Mouse (Mus musculus) hindbrain, embryonic 16.5 days (tissue): Measurements from ENCODE around the gene Flrt2. TPM values are rescaled to one million over a fixed set of nuclear protein-coding genes. Genes with fewer than 3 reads are reported as not detected.

Source experiments
- ATAC-seq: fragments of 200-750 bp; cut with Nextera tagmentation; 2 replicates; pipeline ENCODE4 v1.8.0; 2017; ENCODE audit warnings: moderate TSS enrichment, moderate library complexity
- H3K27ac ChIP-seq: fragments of 300-500 bp; sonication (generic); 2 replicates; pipeline ENCODE4 v1.5.1; 2014; ENCODE audit warnings: low read depth, mild to moderate bottlenecking, control low read depth, low read length, moderate library complexity
- H3K27me3 ChIP-seq: fragments of 300-500 bp; sonication (generic); replicated peaks from 2 replicates; pipeline ENCODE4 v1.6.1; 2014; ENCODE audit warnings: low read length; ENCODE audit not compliant: control insufficient read depth, insufficient read depth
- H3K36me3 ChIP-seq: fragments of 300-500 bp; sonication (generic); 2 replicates; pipeline ENCODE4 v1.6.1; 2014; ENCODE audit warnings: mild to moderate bottlenecking, low read length, moderate library complexity, mixed read lengths; ENCODE audit not compliant: control insufficient read depth, insufficient read depth
- H3K4me1 ChIP-seq: fragments of 300-500 bp; sonication (generic); 2 replicates; pipeline ENCODE4 v1.6.1; 2014; ENCODE audit warnings: low read depth, low read length; ENCODE audit not compliant: control insufficient read depth, insufficient read depth
- H3K4me2 ChIP-seq: fragments of 300-500 bp; sonication (generic); 2 replicates; pipeline ENCODE4 v1.6.1; 2014; ENCODE audit warnings: mild to moderate bottlenecking, low read length, control low read depth, moderate library complexity
- H3K4me3 ChIP-seq: fragments of 300-500 bp; sonication (generic); 2 replicates; pipeline ENCODE4 v1.5.1; 2014; ENCODE audit warnings: mild to moderate bottlenecking, low read length, control low read depth, moderate library complexity
- H3K9ac ChIP-seq: fragments of 300-500 bp; sonication (generic); 2 replicates; pipeline ENCODE4 v1.6.1; 2014; ENCODE audit warnings: low read depth, mild to moderate bottlenecking, control low read depth, low read length, moderate library complexity
- H3K9me3 ChIP-seq: fragments of 300-500 bp; sonication (generic); 2 replicates; pipeline ENCODE4 v1.6.1; 2014; ENCODE audit warnings: mild to moderate bottlenecking, low read length, moderate library complexity; ENCODE audit not compliant: control insufficient read depth
- WGBS: fragments of 180-500 bp; shearing (Covaris S2); extraction: QIAGEN DNeasy Blood & Tissue Kit; methylation state at CpG from one replicate; pipeline ENCODE4 v1.1.7; 2014; 5-methylcytosine and 5-hydroxymethylcytosine counted together
- polyA plus RNA-seq: library from polyadenylated mRNA; unstranded; fragments of >200 nt; fragmentation: Nextera tagmentation; extraction: Ambion mirVana; gene quantifications from 2 replicates; pipeline ENCODE4 v1.2.1, GENCODE M21; 2015

Flrt2 gene
- polyA plus RNA-seq, 1 experiment from 2014 or later, result 20.3 TPM

GRCm38 (mm10) chr12:95692948-95693650 lies 1.1 kb downstream of the Flrt2 start:
- H3K27ac ChIP-seq, result peak overlapping the region; percentile 94
- H3K27me3 ChIP-seq, result no peaks in the 10 kb centered on the region
- no peaks in the 10 kb centered on the region for H3K36me3 ChIP-seq
- H3K4me3 ChIP-seq, result peak overlapping the region; percentile 94
- H3K9me3 ChIP-seq, result no peaks in the 10 kb centered on the region
- WGBS, result 5% methylated on average over 13 of the region's 13 CpGs
- H3K4me1 ChIP-seq, result peaks cover 2% of the 10 kb centered on the region
- peak overlapping the region; percentile 91 for H3K4me2 ChIP-seq
- ATAC-seq, result no peak
- peak overlapping the region; percentile 94 for H3K9ac ChIP-seq

- no peaks in the 10 kb centered on the region for H3K36me3 ChIP-seq
- peaks cover 2% of the 10 kb centered on the region for H3K4me1 ChIP-seq
- 1% methylated on average over 28 of the region's 28 CpGs for WGBS
- H3K9ac ChIP-seq, result peak overlapping the region; percentile 94
- no peaks in the 10 kb centered on the region for H3K9me3 ChIP-seq
- peak; percentile 8; the same call in 1 of the 2 replicates for ATAC-seq
- peak overlapping the region; percentile 94 for H3K4me3 ChIP-seq
- peak overlapping the region; percentile 91 for H3K4me2 ChIP-seq
- H3K27me3 ChIP-seq, result no peaks in the 10 kb centered on the region
- H3K27ac ChIP-seq, result peak overlapping the region; percentile 94
These were observed 1.8 kb downstream of the Flrt2 start for GRCm38 (mm10) chr12:95693651-95694471.

GRCm38 (mm10) chr12:95694507-95694906 lies 2.5 kb downstream of the Flrt2 start:
- Histone ChIP-seq H3K36me3 (no peaks in the 10 kb centered on the region), H3K27ac (peak overlapping the region; percentile 94), H3K4me3 (peak overlapping the region; percentile 94), H3K9me3 (no peaks in the 10 kb centered on the region), H3K9ac (peak overlapping the region; percentile 94), H3K4me2 (peak overlapping the region; percentile 91), H3K4me1 (peaks cover 2% of the 10 kb centered on the region), H3K27me3 (no peaks in the 10 kb centered on the region)
- 2% methylated on average over 8 of the region's 8 CpGs for whole genome bisulfite sequencing
- no peak for ATAC-seq

GRCm38 (mm10) chr12:95694991-95695833 lies 3.2 kb downstream of the Flrt2 start:
- Histone ChIP-seq H3K9me3 (no peaks in the 10 kb centered on the region), H3K4me2 (peak overlapping the region; percentile 91), H3K27ac (peak overlapping the region; percentile 94), H3K4me1 (peaks cover 2% of the 10 kb centered on the region), H3K4me3 (peak overlapping the region; percentile 94), H3K9ac (peak overlapping the region; percentile 94), H3K27me3 (no peaks in the 10 kb centered on the region), H3K36me3 (no peaks in the 10 kb centered on the region)
- ATAC-seq, result peak; percentile 90
- WGBS, result 0% methylated on average over 61 of the region's 68 CpGs

- Histone ChIP-seq H3K4me3 (peak overlapping the region; percentile 94), H3K4me1 (peaks cover 2% of the 10 kb centered on the region), H3K27ac (peak overlapping the region; percentile 94), H3K27me3 (no peaks in the 10 kb centered on the region), H3K4me2 (peak overlapping the region; percentile 91), H3K9me3 (no peaks in the 10 kb centered on the region), H3K36me3 (no peaks in the 10 kb centered on the region), H3K9ac (peak overlapping the region; percentile 94)
- under 1% methylated on average over 25 of the region's 28 CpGs for WGBS
- peak; percentile 9; the same call in 1 of the 2 replicates for ATAC-seq
These were observed 4.0 kb downstream of the Flrt2 start for GRCm38 (mm10) chr12:95695834-95696521.

- H3K4me1 ChIP-seq, result peaks cover 2% of the 10 kb centered on the region
- WGBS, result 4% methylated on average over 6 of the region's 6 CpGs
- no peaks in the 10 kb centered on the region for H3K27me3 ChIP-seq
- H3K36me3 ChIP-seq, result no peaks in the 10 kb centered on the region
- ATAC-seq, result no peak
- H3K4me2 ChIP-seq, result peak overlapping the region; percentile 91
- no peaks in the 10 kb centered on the region for H3K9me3 ChIP-seq
- peak overlapping the region; percentile 94 for H3K4me3 ChIP-seq
- peak overlapping the region; percentile 58 for H3K27ac ChIP-seq
- peak overlapping the region; percentile 94 for H3K9ac ChIP-seq
These were observed 4.5 kb downstream of the Flrt2 start for GRCm38 (mm10) chr12:95696522-95697025.

GRCm38 (mm10) chr12:95698556-95698955 lies 6.5 kb downstream of the Flrt2 start:
- no peaks in the 10 kb centered on the region for H3K27me3 ChIP-seq
- peak overlapping the region; percentile 94 for H3K4me3 ChIP-seq
- H3K27ac ChIP-seq, result no peak overlapping the region
- H3K4me1 ChIP-seq, result no peaks in the 10 kb centered on the region; the same call in 1 of the 2 replicates
- 52% methylated on average over 1 of the region's 1 CpGs for WGBS
- ATAC-seq, result no peak
- no peak overlapping the region; the same call in 1 of the 2 replicates for H3K9ac ChIP-seq
- no peaks in the 10 kb centered on the region for H3K9me3 ChIP-seq
- H3K4me2 ChIP-seq, result peak overlapping the region; percentile 91
- H3K36me3 ChIP-seq, result no peaks in the 10 kb centered on the region

GRCm38 (mm10) chr12:95700746-95701145 lies 8.7 kb downstream of the Flrt2 start:
- 85% methylated on average over 2 of the region's 2 CpGs for WGBS
- H3K4me1 ChIP-seq, result no peaks in the 10 kb centered on the region; the same call in 1 of the 2 replicates

More at GRCm38 (mm10) chr12:95700746-95701145, 8.7 kb downstream of the Flrt2 start:
- Histone ChIP-seq H3K27me3 (no peaks in the 10 kb centered on the region), H3K4me3 (no peak overlapping the region), H3K9me3 (no peaks in the 10 kb centered on the region), H3K9ac (no peak overlapping the region), H3K36me3 (no peaks in the 10 kb centered on the region), H3K27ac (no peak overlapping the region), H3K4me2 (no peak overlapping the region)
- ATAC-seq, result no peak
